Mouse (Mus musculus) small intestine, adult 2 months (tissue): Measurements from ENCODE around the gene Fhod1.

Experiments used
- CTCF ChIP-seq: fragments of 200-500 bp; IDR thresholded peaks from 2 replicates; pipeline ENCODE4 v1.5.1; 2012; ENCODE audit warnings: low read depth, mild to moderate bottlenecking, control low read depth, inconsistent platforms, low read length, moderate library complexity, mixed read lengths; ENCODE audit not compliant: insufficient replicate concordance, insufficient read length; ENCODE audit errors: extremely low read depth
- POLR2A ChIP-seq: fragments of 200-500 bp; IDR thresholded peaks from 2 replicates; pipeline ENCODE4 v1.6.1; 2012; ENCODE audit warnings: low read depth, mild to moderate bottlenecking, control low read depth, inconsistent platforms, low read length, moderate library complexity

DNA sequence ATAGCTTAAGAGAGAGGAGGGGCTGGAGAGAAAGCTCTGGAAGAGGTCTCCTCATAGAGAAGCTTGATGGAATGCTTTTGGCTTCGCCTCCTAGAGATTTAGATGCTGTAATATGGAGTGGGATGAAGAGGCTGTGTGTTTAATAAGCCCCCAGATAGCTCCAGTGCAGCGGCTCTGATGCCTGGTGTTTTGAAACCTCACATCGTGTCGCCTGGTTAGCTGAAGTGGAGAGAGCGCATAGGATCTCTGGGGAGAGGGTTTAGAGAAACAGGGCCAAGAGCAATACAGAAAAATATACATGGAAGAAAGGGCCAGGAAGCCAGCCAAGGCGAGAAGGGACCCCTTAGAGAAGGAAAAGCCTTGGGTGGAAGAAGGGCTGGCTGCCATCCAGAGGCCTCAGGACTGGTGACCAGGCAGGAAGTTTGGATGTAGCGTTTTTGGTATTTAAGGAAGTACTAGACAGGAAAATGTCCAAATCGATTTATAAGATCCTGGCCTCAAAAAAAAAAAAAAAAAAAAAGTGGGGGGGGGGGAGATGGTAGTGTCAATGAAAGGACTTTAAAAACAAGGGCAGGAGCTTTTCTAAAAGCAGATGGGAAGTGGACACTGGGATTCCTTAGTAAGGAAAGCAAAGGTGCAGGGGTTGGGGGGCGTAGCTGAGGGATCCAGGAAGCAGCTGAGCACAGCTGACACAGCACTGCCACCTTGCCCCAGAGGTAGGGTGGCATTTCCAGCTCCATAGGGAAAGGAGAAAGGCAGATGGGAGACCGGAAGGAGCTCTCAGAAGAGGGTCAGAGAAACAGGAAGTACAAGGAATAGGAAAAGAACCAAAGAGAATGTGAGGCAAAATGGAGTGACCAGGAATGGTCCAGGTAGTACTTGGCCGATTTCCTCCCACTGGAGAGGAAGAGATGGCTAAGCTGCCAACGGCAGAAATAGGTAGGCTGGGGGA is 14.3 kb upstream of the Fhod1 start:
- TF ChIP-seq POLR2A (no peak), CTCF (no peak)
